Mouse (Mus musculus) heart, adult 2 months (tissue): ENCODE data around the gene Gm49630.
"Not testable (repeated sequence)": the region's sequence is repeated elsewhere in the genome, so short reads cannot be mapped to it uniquely, and the experiment has no call there.

Source experiments
- CTCF ChIP-seq: fragments of 200-600 bp; IDR thresholded peaks from 2 replicates; pipeline ENCODE4 v1.8.1; 2022; ENCODE audit warnings: antibody characterized with exemption, mild to moderate bottlenecking, moderate library complexity
- EP300 ChIP-seq: fragments of 200-500 bp; IDR thresholded peaks from 2 replicates; pipeline ENCODE4 v1.6.1; 2011; ENCODE audit warnings: low read depth, low read length, control low read depth; ENCODE audit not compliant: insufficient read depth
- POLR2A ChIP-seq: fragments of 200-500 bp; IDR thresholded peaks from 2 replicates; pipeline ENCODE4 v1.6.1; 2011; ENCODE audit warnings: mild to moderate bottlenecking, low read depth, low read length, control low read depth; ENCODE audit not compliant: insufficient read depth

GRCm38 (mm10) chr17:7326415-7326814 is 45.4 kb downstream of the Gm49630 start:
- TF ChIP-seq CTCF, POLR2A, EP300: not testable (repeated sequence)
